Mouse (Mus musculus) limb, embryonic 12.5 days (tissue): Measurements from ENCODE around the gene Dapk3. TPM values are rescaled to one million over a fixed set of nuclear protein-coding genes. Genes with fewer than 3 reads are reported as not detected.
"Not testable (repeated sequence)": the region's sequence is repeated elsewhere in the genome, so short reads cannot be mapped to it uniquely, and the experiment has no call there.

Source experiments
- ATAC-seq: fragments of 200-750 bp; cut with Nextera tagmentation; 2 replicates; pipeline ENCODE4 v1.8.0; 2017; ENCODE audit warnings: low read depth, moderate TSS enrichment; ENCODE audit not compliant: insufficient number of reproducible peaks, insufficient read depth, low FRiP score, low TSS enrichment
- H3K27ac ChIP-seq: fragments of 300-500 bp; sonication (generic); 2 replicates; pipeline ENCODE4 v1.5.1; 2016; ENCODE audit warnings: mild to moderate bottlenecking, moderate library complexity
- H3K27me3 ChIP-seq: fragments of 300-500 bp; sonication (generic); 2 replicates; pipeline ENCODE4 v1.6.1; 2016; ENCODE audit warnings: mild to moderate bottlenecking, moderate library complexity
- H3K36me3 ChIP-seq: fragments of 300-500 bp; sonication (generic); 2 replicates; pipeline ENCODE4 v1.6.1; 2016; ENCODE audit warnings: mild to moderate bottlenecking, moderate library complexity
- H3K4me1 ChIP-seq: fragments of 300-500 bp; sonication (generic); replicated peaks from 2 replicates; pipeline ENCODE4 v1.6.1; 2016
- H3K4me2 ChIP-seq: fragments of 300-500 bp; sonication (generic); 2 replicates; pipeline ENCODE4 v1.6.1; 2016; ENCODE audit warnings: mild to moderate bottlenecking, moderate library complexity
- H3K4me3 ChIP-seq: fragments of 300-500 bp; sonication (generic); replicated peaks from 2 replicates; pipeline ENCODE4 v1.5.1; 2016; ENCODE audit warnings: mild to moderate bottlenecking
- H3K9ac ChIP-seq: fragments of 300-500 bp; sonication (generic); replicated peaks from 2 replicates; pipeline ENCODE4 v1.6.1; 2016; ENCODE audit warnings: mild to moderate bottlenecking, moderate library complexity
- H3K9me3 ChIP-seq: fragments of 300-500 bp; sonication (generic); 2 replicates; pipeline ENCODE4 v1.6.1; 2016; ENCODE audit warnings: mild to moderate bottlenecking, moderate library complexity
- WGBS: fragments of 180-500 bp; shearing (Covaris S2); methylation state at CpG from one replicate; pipeline ENCODE4 v1.1.7; 2016; 5-methylcytosine and 5-hydroxymethylcytosine counted together
- polyA plus RNA-seq: library from polyadenylated mRNA; unstranded; fragments of >200 nt; fragmentation: Nextera tagmentation; extraction: Ambion mirVana; gene quantifications from 2 replicates; pipeline ENCODE4 v1.2.1, GENCODE M21; 2016

Gene Dapk3
- polyA plus RNA-seq, 1 experiment from 2014 or later: 64.2 TPM

GRCm38 (mm10) chr10:81181860-81182259 lies 945 bp upstream of the Dapk3 start:
- H3K9me3 ChIP-seq, H3K4me2 ChIP-seq, H3K9ac ChIP-seq, H3K27me3 ChIP-seq, ATAC-seq, H3K4me3 ChIP-seq: not testable (repeated sequence)
- Histone ChIP-seq H3K27ac (0 out of 2 replicates have a peak overlapping the region, but pooled peaks have one; percentile 45), H3K4me1 (peaks cover 51% of the 10 kb centered on the region), H3K36me3 (peaks cover 78% of the 10 kb centered on the region)
- WGBS: 83% methylated on average over 12 of the region's 12 CpGs

GRCm38 (mm10) chr10:81183805-81184204 lies 1.0 kb downstream of the Dapk3 start, which contains the start of gene 4930442H23Rik:
Gene 4930442H23Rik (minus strand): TSS chr10:81183849.
- Histone ChIP-seq H3K9ac (peak within 1 kb of the TSS; percentile 74), H3K36me3 (peaks cover 75% of the 10 kb centered on the region), H3K27me3 (no peaks in the 10 kb centered on the region), H3K4me2 (peak within 1 kb of the TSS; percentile 68), H3K27ac (peak within 1 kb of the TSS; percentile 64), H3K4me1 (peaks cover 36% of the 10 kb centered on the region), H3K9me3 (no peaks in the 10 kb centered on the region), H3K4me3 (peak within 1 kb of the TSS; percentile 72)
- WGBS: 87% methylated on average over 5 of the region's 5 CpGs
- ATAC-seq: no peak

GRCm38 (mm10) chr10:81184765-81185164 lies 2.0 kb downstream of the Dapk3 start:
- Histone ChIP-seq H3K36me3 (peaks cover 71% of the 10 kb centered on the region), H3K27ac (peak overlapping the region; percentile 8; the same call in 1 of the 2 replicates), H3K9me3 (no peaks in the 10 kb centered on the region), H3K4me1 (peaks cover 28% of the 10 kb centered on the region), H3K4me3 (no peak overlapping the region), H3K4me2 (no peak overlapping the region), H3K27me3 (no peaks in the 10 kb centered on the region), H3K9ac (no peak overlapping the region)
- WGBS: 46% methylated on average over 4 of the region's 4 CpGs
- ATAC-seq: no peak

GRCm38 (mm10) chr10:81187161-81187560 lies 4.4 kb downstream of the Dapk3 start:
- H3K4me2 ChIP-seq: no peak overlapping the region
- peaks cover 19% of the 10 kb centered on the region for H3K4me1 ChIP-seq
- H3K36me3 ChIP-seq: peaks cover 66% of the 10 kb centered on the region
- no peak overlapping the region for H3K27ac ChIP-seq
- H3K27me3 ChIP-seq: no peaks in the 10 kb centered on the region
- H3K9me3 ChIP-seq: no peaks in the 10 kb centered on the region
- H3K9ac ChIP-seq: no peak overlapping the region
- WGBS: 95% methylated on average over 9 of the region's 9 CpGs
- no peak for ATAC-seq
- H3K4me3 ChIP-seq: no peak overlapping the region

GRCm38 (mm10) chr10:81189821-81190220 lies 7.0 kb downstream of the Dapk3 start:
- Histone ChIP-seq H3K27ac (no peak overlapping the region), H3K4me1 (peaks cover 28% of the 10 kb centered on the region), H3K4me2 (no peak overlapping the region), H3K9ac (no peak overlapping the region), H3K4me3 (no peak overlapping the region), H3K36me3 (peaks cover 52% of the 10 kb centered on the region), H3K9me3 (no peaks in the 10 kb centered on the region), H3K27me3 (peaks cover 19% of the 10 kb centered on the region)
- WGBS: 79% methylated on average over 26 of the region's 26 CpGs
- ATAC-seq: no peak

GRCm38 (mm10) chr10:81190236-81190911 lies 7.6 kb downstream of the Dapk3 start:
- Histone ChIP-seq H3K4me2 (no peak overlapping the region), H3K27ac (0 out of 2 replicates have a peak overlapping the region, but pooled peaks have one; percentile 3), H3K36me3 (peaks cover 46% of the 10 kb centered on the region), H3K4me1 (peaks cover 25% of the 10 kb centered on the region), H3K27me3 (peaks cover 24% of the 10 kb centered on the region), H3K4me3 (no peak overlapping the region), H3K9ac (no peak overlapping the region), H3K9me3 (no peaks in the 10 kb centered on the region)
- 72% methylated on average over 31 of the region's 31 CpGs for WGBS
- no peak for ATAC-seq

- H3K27me3 ChIP-seq: peaks cover 30% of the 10 kb centered on the region
- H3K27ac ChIP-seq: 0 out of 2 replicates have a peak overlapping the region, but pooled peaks have one; percentile 3
- no peak overlapping the region for H3K9ac ChIP-seq
- 77% methylated on average over 6 of the region's 6 CpGs for WGBS
- no peak for ATAC-seq
- H3K4me1 ChIP-seq: peaks cover 25% of the 10 kb centered on the region
- no peaks in the 10 kb centered on the region for H3K9me3 ChIP-seq
- no peak overlapping the region for H3K4me3 ChIP-seq
- peaks cover 43% of the 10 kb centered on the region for H3K36me3 ChIP-seq
- H3K4me2 ChIP-seq: no peak overlapping the region
These were observed 8.1 kb downstream of the Dapk3 start for GRCm38 (mm10) chr10:81190912-81191321.

- peaks cover 35% of the 10 kb centered on the region for H3K27me3 ChIP-seq
- H3K4me2 ChIP-seq: peak overlapping the region; percentile 92
- peak overlapping the region; percentile 64; the same call in 1 of the 2 replicates for H3K4me3 ChIP-seq
- H3K9me3 ChIP-seq: no peaks in the 10 kb centered on the region
- 87% methylated on average over 18 of the region's 18 CpGs for WGBS
- H3K36me3 ChIP-seq: peaks cover 41% of the 10 kb centered on the region
- peaks cover 25% of the 10 kb centered on the region for H3K4me1 ChIP-seq
- no peak overlapping the region for H3K9ac ChIP-seq
- no peak for ATAC-seq
- H3K27ac ChIP-seq: 0 out of 2 replicates have a peak overlapping the region, but pooled peaks have one; percentile 3
These were observed 8.7 kb downstream of the Dapk3 start for GRCm38 (mm10) chr10:81191342-81191982.

GRCm38 (mm10) chr10:81192270-81192967 lies 9.6 kb downstream of the Dapk3 start:
- H3K27me3 ChIP-seq: peaks cover 45% of the 10 kb centered on the region
- peak; percentile 49 for ATAC-seq
- H3K9me3 ChIP-seq: no peaks in the 10 kb centered on the region
- under 1% methylated on average over 93 of the region's 93 CpGs for WGBS
- H3K4me1 ChIP-seq: peaks cover 25% of the 10 kb centered on the region
- H3K36me3 ChIP-seq: peaks cover 32% of the 10 kb centered on the region
- peak overlapping the region; percentile 92 for H3K27ac ChIP-seq
- peak overlapping the region; percentile 92 for H3K4me2 ChIP-seq
- H3K9ac ChIP-seq: peak overlapping the region; percentile 76
- H3K4me3 ChIP-seq: peak overlapping the region; percentile 64

- H3K4me3 ChIP-seq: peak overlapping the region; percentile 64
- WGBS: 6% methylated on average over 19 of the region's 19 CpGs
- H3K27me3 ChIP-seq: peaks cover 46% of the 10 kb centered on the region
These were observed 10.2 kb downstream of the Dapk3 start for GRCm38 (mm10) chr10:81192968-81193501.

More at GRCm38 (mm10) chr10:81192968-81193501, 10.2 kb downstream of the Dapk3 start:
- Histone ChIP-seq H3K9ac (peak overlapping the region; percentile 76), H3K4me2 (peak overlapping the region; percentile 92), H3K36me3 (peaks cover 29% of the 10 kb centered on the region), H3K4me1 (peaks cover 25% of the 10 kb centered on the region), H3K9me3 (no peaks in the 10 kb centered on the region), H3K27ac (peak overlapping the region; percentile 92)
- peak; percentile 38 for ATAC-seq
